Mouse (Mus musculus): ENCODE data around the gene Zbed6. TPM values are rescaled to one million over a fixed set of nuclear protein-coding genes. Genes with fewer than 3 reads are reported as not detected.

Gene Zbed6
- total and polyA plus RNA-seq, 3 experiments, result 1.7 to 5.3 (median 2.9) TPM

GRCm38 (mm10) chr1:133661203-133661933 is 683 bp upstream of the Zbed6 start, which contains the start of gene Gm38394 (continued):
- peak; percentile 84; the same call in 1 of the 2 replicates for TF ChIP-seq GABPA (IDR thresholded peaks at IDR 0.05; ENCODE audit: insufficient replicate concordance, low read depth, low read length)
- peak; percentile 81 for TF ChIP-seq POLR2AphosphoS2 (IDR thresholded peaks at IDR 0.05; ENCODE audit: low read depth, low read length)
- TF ChIP-seq ZKSCAN1 (IDR thresholded peaks at IDR 0.05; ENCODE audit: borderline replicate concordance, low read depth, low read length), result no peak
- TF ChIP-seq E2F4 (IDR thresholded peaks at IDR 0.05; ENCODE audit: insufficient replicate concordance, low read depth, low read length), result no peak
- no peak for TF ChIP-seq CTCF (conservative IDR thresholded peaks at IDR 0.05 in 1 of 2, IDR thresholded peaks at IDR 0.05 in 1 of 2; ENCODE audit: low read depth in 2 of 2, low read length in 2 of 2)
- peak; percentile 94 for TF ChIP-seq TCF12 (IDR thresholded peaks at IDR 0.05; ENCODE audit: low read depth, low read length)
- no peak for TF ChIP-seq ZNF384 (IDR thresholded peaks at IDR 0.05; ENCODE audit: low read depth, low read length)
- TF ChIP-seq POLR2A (IDR thresholded peaks at IDR 0.05; ENCODE audit: low read depth, low read length), result peak; percentile 90
- peak; percentile 95 for TF ChIP-seq USF2 (conservative IDR thresholded peaks at IDR 0.05; ENCODE audit: low read depth, low read length)
- peak; percentile 98 for TF ChIP-seq BHLHE40 (IDR thresholded peaks at IDR 0.05; ENCODE audit: low read depth, low read length)
- no peak for TF ChIP-seq MAZ (IDR thresholded peaks at IDR 0.05; ENCODE audit: low read depth, low read length)
- TF ChIP-seq ELF1 (IDR thresholded peaks at IDR 0.05; ENCODE audit: low read depth, low read length), result peak; percentile 82
- no peak; the same call in 1 of the 2 replicates for TF ChIP-seq CHD1 (IDR thresholded peaks at IDR 0.05; ENCODE audit: low read depth, low read length)
- 0 out of 2 replicates have a peak, but pooled peaks have one; percentile 48 for TF ChIP-seq MAFK (IDR thresholded peaks at IDR 0.05; ENCODE audit: insufficient replicate concordance, low read length)
- TF ChIP-seq TBP (conservative IDR thresholded peaks at IDR 0.05; ENCODE audit: low read depth, low read length), result peak; percentile 93
- TF ChIP-seq MEF2A (IDR thresholded peaks at IDR 0.05; ENCODE audit: borderline replicate concordance, low read depth, low read length), result peak; percentile 85
- TF ChIP-seq SIN3A (IDR thresholded peaks at IDR 0.05; ENCODE audit: low read length), result peak; percentile 96

GRCm38 (mm10) chr1:133658878-133659277 is 1.8 kb downstream of the Zbed6 start:
- peak overlapping the region; percentile 69 for H3K4me2 ChIP-seq (ENCODE audit: insufficient read depth, low read depth, poor library complexity, severe bottlenecking)

More at GRCm38 (mm10) chr1:133658878-133659277, 1.8 kb downstream of the Zbed6 start:
- Histone ChIP-seq H3K27me3 (replicated peaks) (no peaks in the 10 kb centered on the region), H3K9ac (ENCODE audit: insufficient read depth, low read depth) (peak overlapping the region; percentile 98), H3K79me2 (replicated peaks; ENCODE audit: control insufficient read depth, extremely low read depth, insufficient read depth, poor library complexity, severe bottlenecking) (peaks cover 62% of the 10 kb centered on the region), H3K9me3 (replicated peaks; ENCODE audit: low read length) (no peaks in the 10 kb centered on the region), H3K4me3 (replicated peaks in 1 of 3; ENCODE audit: low read depth in 2 of 3, low read length in 2 of 3, poor library complexity in 1 of 3) (no peak overlapping the region), H3K4me1 (ENCODE audit: control insufficient read depth in 1 of 2, insufficient read depth in 2 of 2) (peaks cover 14 to 59% of the 10 kb centered on the region in 2 experiments), H3K36me3 (replicated peaks in 1 of 2; ENCODE audit: control insufficient read depth in 1 of 2, insufficient read depth in 1 of 2, low read length in 1 of 2) (peaks cover 21 to 47% of the 10 kb centered on the region in 2 experiments), H3K27ac (ENCODE audit: insufficient read depth, low read depth) (no peak overlapping the region)
- dilution Hi-C loops (cut with MboI; ENCODE audit: extremely low pct_ligation_motif_present, extremely low pct_unique_long_range_greater_than_20kb, low sequenced_read_pairs) (no loop called here), in situ Hi-C loops (cut with MboI; ENCODE audit: low pct_ligation_motif_present, low pct_unique_long_range_greater_than_20kb, low sequenced_read_pairs) (no loop called here)
- TF ChIP-seq TBP (conservative IDR thresholded peaks at IDR 0.05; ENCODE audit: low read depth, low read length) (no peak), MAX (IDR thresholded peaks at IDR 0.05; ENCODE audit: low read length) (no peak), E2F4 (IDR thresholded peaks at IDR 0.05; ENCODE audit: insufficient replicate concordance, low read depth, low read length) (no peak), ETS1 (conservative IDR thresholded peaks at IDR 0.05; ENCODE audit: low read depth, low read length) (no peak), CHD2 (IDR thresholded peaks at IDR 0.05; ENCODE audit: low read length) (no peak), RAD21 (IDR thresholded peaks at IDR 0.05; ENCODE audit: low read depth, low read length) (no peak), UBTF (IDR thresholded peaks at IDR 0.05; ENCODE audit: low read depth, low read length) (no peak), CTCF (conservative IDR thresholded peaks at IDR 0.05 in 1 of 2, IDR thresholded peaks at IDR 0.05 in 1 of 2; ENCODE audit: low read depth in 2 of 2, low read length in 2 of 2) (no peak), USF2 (conservative IDR thresholded peaks at IDR 0.05; ENCODE audit: low read depth, low read length) (no peak), MAFK (IDR thresholded peaks at IDR 0.05; ENCODE audit: insufficient replicate concordance, low read length) (no peak), POLR2A (IDR thresholded peaks at IDR 0.05; ENCODE audit: low read depth, low read length) (no peak), ZNF384 (IDR thresholded peaks at IDR 0.05; ENCODE audit: low read depth, low read length) (no peak), PAX5 (IDR thresholded peaks at IDR 0.05; ENCODE audit: low read length) (no peak), POLR2AphosphoS2 (IDR thresholded peaks at IDR 0.05; ENCODE audit: low read depth, low read length) (no peak), SIN3A (IDR thresholded peaks at IDR 0.05; ENCODE audit: low read length) (no peak), HCFC1 (IDR thresholded peaks at IDR 0.05; ENCODE audit: low read depth, low read length) (no peak), JUN (IDR thresholded peaks at IDR 0.05; ENCODE audit: insufficient read depth, low read depth, low read length) (no peak), KAT2A (IDR thresholded peaks at IDR 0.05; ENCODE audit: insufficient replicate concordance, low read length) (no peak)
- DNase-seq (ENCODE audit: extremely low read depth), result no peak

All from CH12.LX (cell line).